Mouse (Mus musculus) brain, embryonic 14.5 days (tissue): ENCODE results near the gene Tsen2.

Source experiments
- CTCF ChIP-seq: fragments of 200-500 bp; IDR thresholded peaks from 2 replicates; pipeline ENCODE4 v1.5.1; 2012; ENCODE audit warnings: inconsistent platforms, mild to moderate bottlenecking, moderate library complexity, borderline replicate concordance; ENCODE audit not compliant: insufficient read depth, insufficient read length; ENCODE audit errors: extremely low read depth
- POLR2A ChIP-seq: fragments of 200-500 bp; IDR thresholded peaks from 2 replicates; pipeline ENCODE4 v1.6.1; 2012; ENCODE audit warnings: mild to moderate bottlenecking, inconsistent platforms, borderline replicate concordance; ENCODE audit not compliant: poor library complexity, insufficient read depth, insufficient read length, severe bottlenecking; ENCODE audit errors: extremely low read depth

- TF ChIP-seq POLR2A: no peak
- no peak for TF ChIP-seq CTCF
These were observed 31.3 kb upstream of the Tsen2 start for GRCm38 (mm10) chr6:115513207-115513606.
